Mouse (Mus musculus): ENCODE data around the gene Xkr8. TPM values are rescaled to one million over a fixed set of nuclear protein-coding genes. Genes with fewer than 3 reads are reported as not detected.

Xkr8 gene
- polyA plus RNA-seq, 1 experiment from 2014 or later: 3.5 TPM

GRCm38 (mm10) chr4:132676771-132677539, 55.4 kb downstream of the Xkr8 start:
- Histone ChIP-seq H3K27me3 (no peaks in the 10 kb centered on the region), H3K36me3 (peaks cover 59% of the 10 kb centered on the region), H3K9ac (no peak overlapping the region), H3K27ac (no peak overlapping the region), H3K4me1 (replicated peaks) (no peaks in the 10 kb centered on the region), H3K9me3 (replicated peaks) (no peaks in the 10 kb centered on the region), H3K4me3 (replicated peaks) (no peak overlapping the region), H3K4me2 (no peak overlapping the region)
- 76% methylated on average over 7 of the region's 7 CpGs for WGBS (ENCODE audit: insufficient replicate concordance)
- DNase-seq (peak; percentile 6), ATAC-seq (ENCODE audit: low read depth) (peak; percentile 51; the same call in 1 of the 2 replicates)

Other genes with a start within 250 kb of the Xkr8 start
- 7.0 TPM in 2 replicates for gene Sesn2, start 222.0 kb downstream of the Xkr8 start, polyA plus RNA-seq (2015; fragmentation: Nextera tagmentation; extraction: Ambion mirVana)
- gene Atpif1, start 198.9 kb downstream of the Xkr8 start, polyA plus RNA-seq (2015; fragmentation: Nextera tagmentation; extraction: Ambion mirVana): 1,559 and 1,572 TPM in 2 replicates
- 125 and 148 TPM in 2 replicates for gene Dnajc8, start 197.0 kb downstream of the Xkr8 start, polyA plus RNA-seq (2015; fragmentation: Nextera tagmentation; extraction: Ambion mirVana)
- gene Ptafr, start 168.5 kb downstream of the Xkr8 start, polyA plus RNA-seq (2015; fragmentation: Nextera tagmentation; extraction: Ambion mirVana): 0.67 and 0.68 TPM in 2 replicates
- gene Eya3, start 93.6 kb downstream of the Xkr8 start, polyA plus RNA-seq (2015; fragmentation: Nextera tagmentation; extraction: Ambion mirVana): 15.0 and 20.9 TPM in 2 replicates
- gene Smpdl3b, start 24.7 kb upstream of the Xkr8 start, polyA plus RNA-seq (2015; fragmentation: Nextera tagmentation; extraction: Ambion mirVana): 1.1 and 1.2 TPM in 2 replicates
- gene Rpa2, start 35.8 kb upstream of the Xkr8 start, polyA plus RNA-seq (2015; fragmentation: Nextera tagmentation; extraction: Ambion mirVana): 107 and 117 TPM in 2 replicates
- 1.7 and 2.4 TPM in 2 replicates for gene Themis2, start 63.8 kb upstream of the Xkr8 start, polyA plus RNA-seq (2015; fragmentation: Nextera tagmentation; extraction: Ambion mirVana)
- gene Ppp1r8, start 110.6 kb upstream of the Xkr8 start, polyA plus RNA-seq (2015; fragmentation: Nextera tagmentation; extraction: Ambion mirVana): 29.9 and 32.1 TPM in 2 replicates
- 17.6 and 20.5 TPM in 2 replicates for gene Stx12, start 152.0 kb upstream of the Xkr8 start, polyA plus RNA-seq (2015; fragmentation: Nextera tagmentation; extraction: Ambion mirVana)
- gene Fam76a, start 190.0 kb upstream of the Xkr8 start, polyA plus RNA-seq (2015; fragmentation: Nextera tagmentation; extraction: Ambion mirVana): 25.1 and 25.9 TPM in 2 replicates
- gene Fgr, start 241.5 kb upstream of the Xkr8 start, polyA plus RNA-seq (2015; fragmentation: Nextera tagmentation; extraction: Ambion mirVana): 0.47 and 0.65 TPM in 2 replicates